Mouse (Mus musculus) E14TG2a.4 (cell line): Measurements from ENCODE around the gene Gm11758.

Source experiments
- CTCF ChIP-seq: conservative IDR thresholded peaks from 2 replicates; pipeline ENCODE4 v1.5.1; 2014; ENCODE audit warnings: low read length
- POU5F1 ChIP-seq: IDR thresholded peaks from 2 replicates; pipeline ENCODE4 v1.6.1; 2014; ENCODE audit warnings: low read length, borderline replicate concordance

GRCm38 (mm10) chr4:73826587-73826986 lies 49.5 kb downstream of the Gm11758 start:
- TF ChIP-seq CTCF (no peak), POU5F1 (no peak)
